Mouse (Mus musculus) spleen, embryonic (tissue): ENCODE measurements around the gene Lfng.

ENCODE experiments used
- CTCF ChIA-PET: fragments of 350-600 bp; sonication (Branson Sonifier 250); formaldehyde crosslinking; loops from one replicate; lab custom pipeline; 2022; lab: Charles Lee

Gene Lfng

GRCm38 (mm10) chr5:140659607-140660272, 52.6 kb downstream of the Lfng start:
- CTCF ChIA-PET, result interaction anchor here (0.6 to 0.7 kb wide), 3 partner anchors 69 to 123 kb away, joined by 3 to 6 read pairs (median 6); no protein-coding TSS in a partner anchor

GRCm38 (mm10) chr5:140660398-140660797, 53.3 kb downstream of the Lfng start:
- CTCF ChIA-PET, result interaction anchor here (0.6 to 0.7 kb wide), 3 partner anchors 70 to 124 kb away, joined by 3 to 6 read pairs (median 6); no protein-coding TSS in a partner anchor

GRCm38 (mm10) chr5:140661427-140661826, 54.3 kb downstream of the Lfng start:
- CTCF ChIA-PET, result interaction anchor here (0.6 to 1.5 kb wide), 4 partner anchors 10 to 121 kb away, joined by 4 to 6 read pairs (median 4); no protein-coding TSS in a partner anchor

- CTCF ChIA-PET, result interaction anchor here (0.6 to 1.5 kb wide), 6 partner anchors 10 to 126 kb away, joined by 3 to 6 read pairs (median 4); no protein-coding TSS in a partner anchor
Observed at GRCm38 (mm10) chr5:140661875-140662643, 54.9 kb downstream of the Lfng start.

- CTCF ChIA-PET, result interaction anchor here (0.6 to 1.5 kb wide), 3 partner anchors 19 to 127 kb away, joined by 3 to 5 read pairs (median 3); no protein-coding TSS in a partner anchor
Observed at GRCm38 (mm10) chr5:140662741-140663592, 55.8 kb downstream of the Lfng start.

GRCm38 (mm10) chr5:140663621-140664180, 56.6 kb downstream of the Lfng start:
- CTCF ChIA-PET, result no interaction called here
